Mouse (Mus musculus) C2C12 (cell line): ENCODE results near the gene Drd3. TPM values are rescaled to one million over a fixed set of nuclear protein-coding genes. Genes with fewer than 3 reads are reported as not detected.

Experiments used
- H3K27me3 ChIP-seq: one replicate; pipeline ENCODE4 v1.6.1; 2011; ENCODE audit not compliant: control insufficient read depth, insufficient read depth, insufficient read length
- H3K36me3 ChIP-seq: one replicate; pipeline ENCODE4 v1.6.1; 2011; ENCODE audit not compliant: control insufficient read depth, insufficient read depth
- H3K4me3 ChIP-seq: one replicate; pipeline ENCODE4 v1.5.1; 2011; ENCODE audit warnings: mild to moderate bottlenecking, control low read depth; ENCODE audit not compliant: poor library complexity, insufficient read depth, severe bottlenecking
- H3K79me2 ChIP-seq: one replicate; pipeline ENCODE4 v1.6.1; 2011; ENCODE audit not compliant: control insufficient read depth, insufficient read depth
- H3K79me3 ChIP-seq: one replicate; pipeline ENCODE4 v1.6.1; 2011; ENCODE audit warnings: low read depth, control low read depth
- H3ac ChIP-seq: one replicate; pipeline ENCODE3; 2011; ENCODE audit warnings: low read depth; ENCODE audit not compliant: control insufficient read depth, insufficient read length
- CEBPB ChIP-seq: IDR thresholded peaks from one replicate; pipeline ENCODE4 v1.6.1; 2011; ENCODE audit warnings: low read depth, mild to moderate bottlenecking, control low read depth, moderate library complexity
- CTCF ChIP-seq: IDR thresholded peaks from one replicate; pipeline ENCODE4 v1.5.1; 2011; ENCODE audit not compliant: control insufficient read depth, insufficient read depth, insufficient read length
- FOSL1 ChIP-seq: IDR thresholded peaks from one replicate; pipeline ENCODE4 v1.8.0; 2011; ENCODE audit warnings: mild to moderate bottlenecking, low read length; ENCODE audit not compliant: poor library complexity, insufficient read depth, severe bottlenecking
- MAX ChIP-seq: IDR thresholded peaks from one replicate; pipeline ENCODE4 v1.6.1; 2011; ENCODE audit warnings: mild to moderate bottlenecking, control low read depth
- MYOD1 ChIP-seq: IDR thresholded peaks from one replicate; pipeline ENCODE4 v1.6.1; 2011; ENCODE audit warnings: low read depth; ENCODE audit not compliant: control insufficient read depth, insufficient read length
- MYOG ChIP-seq: IDR thresholded peaks from one replicate; pipeline ENCODE4 v1.6.1; 2011; ENCODE audit not compliant: control insufficient read depth, insufficient read length; ENCODE audit errors: extremely low read depth
- USF1 ChIP-seq: IDR thresholded peaks from one replicate; pipeline ENCODE4 v1.6.1; 2011; ENCODE audit warnings: low read depth, mild to moderate bottlenecking, control low read depth, moderate library complexity
- polyA plus RNA-seq: library from polyadenylated mRNA; unstranded; fragments of >200 nt; fragmentation: generic; extraction: Trizol; gene quantifications from one replicate; pipeline ENCODE4 v1.2.1, GENCODE M21; 2012; ENCODE audit warnings: missing spikeins

Gene Drd3
- polyA plus RNA-seq, 1 experiment = not detected

GRCm38 (mm10) chr16:43711361-43711760 lies 42.5 kb upstream of the Drd3 start:
- Histone ChIP-seq H3K4me3 (no peak overlapping the region), H3K79me3 (no peaks in the 10 kb centered on the region), H3K36me3 (no peaks in the 10 kb centered on the region), H3K79me2 (no peaks in the 10 kb centered on the region), H3K27me3 (no peaks in the 10 kb centered on the region), H3ac (no peak overlapping the region)
- TF ChIP-seq USF1 (no peak), MYOD1 (no peak), MYOG (no peak), CTCF (no peak), MAX (no peak), CEBPB (no peak), FOSL1 (no peak)

GRCm38 (mm10) chr16:43724444-43724843 lies 29.4 kb upstream of the Drd3 start:
- no peak overlapping the region for H3ac ChIP-seq
- TF ChIP-seq MAX (no peak), FOSL1 (no peak), CEBPB (no peak), USF1 (no peak), MYOG (no peak), CTCF (no peak), MYOD1 (no peak)

GRCm38 (mm10) chr16:43729506-43730221 lies 24.2 kb upstream of the Drd3 start:
- Histone ChIP-seq H3K4me3 (no peak overlapping the region), H3K79me3 (no peaks in the 10 kb centered on the region), H3K36me3 (no peaks in the 10 kb centered on the region), H3ac (no peak overlapping the region), H3K79me2 (no peaks in the 10 kb centered on the region), H3K27me3 (no peaks in the 10 kb centered on the region)
- TF ChIP-seq CTCF (no peak), MAX (no peak), FOSL1 (no peak), MYOD1 (no peak), USF1 (no peak), MYOG (no peak), CEBPB (no peak)

More at GRCm38 (mm10) chr16:43724444-43724843, 29.4 kb upstream of the Drd3 start:
- Histone ChIP-seq H3K27me3 (no peaks in the 10 kb centered on the region), H3K36me3 (no peaks in the 10 kb centered on the region), H3K4me3 (no peak overlapping the region), H3K79me2 (no peaks in the 10 kb centered on the region), H3K79me3 (no peaks in the 10 kb centered on the region)

- H3K27me3 ChIP-seq = no peaks in the 10 kb centered on the region
- no peaks in the 10 kb centered on the region for H3K36me3 ChIP-seq
- H3K79me2 ChIP-seq = no peaks in the 10 kb centered on the region
- TF ChIP-seq CTCF (no peak), CEBPB (no peak), FOSL1 (no peak)
- no peaks in the 10 kb centered on the region for H3K79me3 ChIP-seq
- H3ac ChIP-seq = no peak overlapping the region
- peak overlapping the region; percentile 11 for H3K4me3 ChIP-seq
Measured at GRCm38 (mm10) chr16:43730281-43730680, 23.5 kb upstream of the Drd3 start.

GRCm38 (mm10) chr16:43732496-43732895 lies 21.3 kb upstream of the Drd3 start:
- H3K27me3 ChIP-seq = no peaks in the 10 kb centered on the region
- no peaks in the 10 kb centered on the region for H3K79me2 ChIP-seq
- no peak for TF ChIP-seq MAX
- TF ChIP-seq FOSL1 = no peak
- no peaks in the 10 kb centered on the region for H3K36me3 ChIP-seq
- no peaks in the 10 kb centered on the region for H3K79me3 ChIP-seq
- H3K4me3 ChIP-seq = no peak overlapping the region
- H3ac ChIP-seq = no peak overlapping the region

- H3K27me3 ChIP-seq = no peaks in the 10 kb centered on the region
Measured at GRCm38 (mm10) chr16:43732900-43733299, 20.9 kb upstream of the Drd3 start.

More at GRCm38 (mm10) chr16:43732900-43733299, 20.9 kb upstream of the Drd3 start:
- no peaks in the 10 kb centered on the region for H3K36me3 ChIP-seq
- no peaks in the 10 kb centered on the region for H3K79me3 ChIP-seq
- H3K4me3 ChIP-seq = no peak overlapping the region
- H3ac ChIP-seq = no peak overlapping the region
- TF ChIP-seq MAX (no peak), CTCF (no peak), USF1 (no peak), MYOG (no peak), CEBPB (no peak), MYOD1 (no peak), FOSL1 (no peak)
- H3K79me2 ChIP-seq = no peaks in the 10 kb centered on the region
